Mouse (Mus musculus) G1E (cell line): ENCODE data around the gene Cfap73.

ENCODE experiments used
- CTCF ChIP-seq: IDR thresholded peaks from 2 replicates; pipeline ENCODE4 v1.5.1; 2012; ENCODE audit warnings: low read depth, low read length, inconsistent platforms, mixed read lengths
- TAL1 ChIP-seq: conservative IDR thresholded peaks from 2 replicates; pipeline ENCODE4 v1.6.1; 2012; ENCODE audit warnings: low read depth, low read length, inconsistent platforms, mixed read lengths

GRCm38 (mm10) chr5:120634860-120635259, 825 bp upstream of the Cfap73 start:
- no peak for TF ChIP-seq CTCF
- TF ChIP-seq TAL1: no peak
